In genomic region chr5:135347511-135348011, GRCm38 (mm10) we compare ENCODE assay signal across 31 mouse cellular contexts. TPM values are rescaled to one million over a fixed set of nuclear protein-coding genes. Genes with fewer than 3 reads are reported as not detected.
DNase-seq lines count a peak whose midpoint lies in the region; TF ChIP-seq lines count a peak whose summit lies in the region.
"Had no signal": no experiment of that assay in that cellular context is flagged by ENCODE, and none has a peak within 500 bp of the region (broad histone marks: within the 10 kb centered on the region; RNA-seq: fewer than 3 reads in every experiment).

No protein-coding gene starts in this region.

- H3K9ac ChIP-seq in heart, adult 2 months (ENCODE audit: low read depth, low read length): no peak overlapping the region
- H3K9ac ChIP-seq: embryonic facial prominence, embryonic 13.5 days; embryonic facial prominence, embryonic 15.5 days; forebrain, embryonic 13.5 days; forebrain, embryonic 15.5 days; forebrain, postnatal 0 days had no signal

- no peaks in the 10 kb centered on the region for H3K4me1 ChIP-seq in heart, adult 2 months (ENCODE audit: control insufficient read depth, insufficient read depth, low read length)
- H3K4me1 ChIP-seq: embryonic facial prominence, embryonic 13.5 days; embryonic facial prominence, embryonic 15.5 days; forebrain, embryonic 13.5 days; forebrain, embryonic 15.5 days had no signal

- intact Hi-C loops in heart, adult 2 months (cut with DNase I): no loop called here

- no peak for TF ChIP-seq EP300 in heart, adult 2 months (IDR thresholded peaks at IDR 0.05; ENCODE audit: insufficient read depth, low read depth, low read length)

- TF ChIP-seq POLR2A in heart, adult 2 months (IDR thresholded peaks at IDR 0.05; ENCODE audit: insufficient read depth, low read depth, low read length): no peak

- DNase-seq in heart, adult 11 months: peak; percentile 27
- DNase-seq in heart, adult 2 months: no peak
- peak; percentile 46 for DNase-seq in adipocyte (ENCODE audit: low spot score)
- peak; percentile 91 for DNase-seq in gonadal fat pad, adult 2 months (ENCODE audit: low read depth)
- no peak for DNase-seq in thymus, postnatal 25 days
- DNase-seq: adrenal gland, adult 2 months; adrenal gland, postnatal 10 days; adrenal gland, postnatal 25 days; B cell, adult 2 months; cerebellum, adult 11 months; cerebellum, adult 18-20 months; cerebellum, adult 8-10 months; cerebellum, adult 9-11 months; cerebellum, postnatal 14 days; cerebellum, postnatal 36 days; embryo, embryonic 11 days; forebrain, postnatal 0 days had no signal

- H3K79me2 ChIP-seq in heart, adult 2 months (replicated peaks; ENCODE audit: control insufficient read depth, insufficient read depth, low read length): no peaks in the 10 kb centered on the region

- H3K27ac ChIP-seq in heart, adult 2 months: no peak overlapping the region
- H3K27ac ChIP-seq: embryonic facial prominence, embryonic 13.5 days; embryonic facial prominence, embryonic 15.5 days; forebrain, embryonic 13.5 days; forebrain, embryonic 15.5 days had no signal

- no peak overlapping the region for H3K4me3 ChIP-seq in heart, adult 2 months
- H3K4me3 ChIP-seq: embryonic facial prominence, embryonic 13.5 days; embryonic facial prominence, embryonic 15.5 days; erythroblast, embryonic 14.5 days; forebrain, embryonic 13.5 days; forebrain, embryonic 15.5 days had no signal

- H3K27me3 ChIP-seq in heart, adult 2 months (ENCODE audit: control insufficient read depth, insufficient read depth, low read length): no peaks in the 10 kb centered on the region
- H3K27me3 ChIP-seq: embryonic facial prominence, embryonic 15.5 days; forebrain, embryonic 15.5 days had no signal

- H3K36me3 ChIP-seq in heart, adult 2 months (ENCODE audit: control insufficient read depth, insufficient read depth, low read length): no peaks in the 10 kb centered on the region
- H3K36me3 ChIP-seq: embryonic facial prominence, embryonic 13.5 days; embryonic facial prominence, embryonic 15.5 days; forebrain, embryonic 15.5 days; G1E had no signal

- no peak for TF ChIP-seq CTCF in heart, adult 2 months (IDR thresholded peaks at IDR 0.05)

- 57% methylated on average over 4 of the region's 4 CpGs for WGBS in heart, adult 2 months

RNA-seq across cellular contexts. Expression of gene Fkbp6, which starts 2.3 kb away (rescaled TPM):
- under 1 TPM; 0.31 to 0.41 TPM for total RNA-seq in heart, adult 2 months (2021)
- 0.26 TPM in 1 of 2 replicates, not detected in the other for polyA plus RNA-seq in heart, adult 2 months (2012; rRNA removed)
- 0.10 TPM in 1 of 2 replicates, not detected in the other for polyA plus RNA-seq in gonadal fat pad, adult 2 months (2012; rRNA removed)
- total RNA-seq: adrenal gland, adult 2 months; CH12.LX; common myeloid progenitor, adult 5-6 weeks; forebrain, postnatal 0 days; G1E had no signal
- polyA plus RNA-seq: activated CD4-positive, CD25-positive, alpha-beta regulatory T cell, adult 4 months; adrenal gland, adult 2 months; CD4-positive, CD25-positive, alpha-beta regulatory T cell, adult 4 months; embryonic facial prominence, embryonic 11.5 days; embryonic facial prominence, embryonic 13.5 days; embryonic facial prominence, embryonic 15.5 days; erythroblast, embryonic 14.5 days; forebrain, embryonic 13.5 days; forebrain, postnatal 0 days; G1E; Patski had no signal

RNA-seq across cellular contexts. Expression of gene Trim50, which starts 5.5 kb away (rescaled TPM):
- under 1 TPM; 0.11 to 0.18 TPM for total RNA-seq in heart, adult 2 months (2021)
- not detected in 2 replicates for polyA plus RNA-seq in heart, adult 2 months (2012; rRNA removed)
- polyA plus RNA-seq in gonadal fat pad, adult 2 months (2012; rRNA removed): not detected in 2 replicates
- total RNA-seq: adrenal gland, adult 2 months; adrenal gland, postnatal 10 days; adrenal gland, postnatal 25 days; CH12.LX; common myeloid progenitor, adult 5-6 weeks; forebrain, postnatal 0 days had no signal
- polyA plus RNA-seq: adrenal gland, adult 2 months; brain, embryonic 14.5 days; CD4-positive, CD25-positive, alpha-beta regulatory T cell, adult 4 months; embryonic facial prominence, embryonic 11.5 days; embryonic facial prominence, embryonic 15.5 days; erythroblast, embryonic 14.5 days; forebrain, embryonic 11.5 days; forebrain, embryonic 13.5 days; forebrain, embryonic 15.5 days; forebrain, postnatal 0 days; G1E; Patski had no signal

RNA-seq across cellular contexts. Expression of gene Nsun5, which starts 22.2 kb away (rescaled TPM):
- 10 to 100 TPM; 14.1 to 18.3 TPM for total RNA-seq in heart, adult 2 months (2021)
- polyA plus RNA-seq in heart, adult 2 months (2012; rRNA removed): 21.6 and 25.4 TPM in 2 replicates
- polyA plus RNA-seq in gonadal fat pad, adult 2 months (2012; rRNA removed): 20.4 and 28.4 TPM in 2 replicates

RNA-seq across cellular contexts. Expression of gene Pom121, which starts 46.8 kb away (rescaled TPM):
- 10 to 100 TPM; 12.3 to 13.1 TPM for total RNA-seq in heart, adult 2 months (2021)
- polyA plus RNA-seq in heart, adult 2 months (2012; rRNA removed): 9.2 and 11.3 TPM in 2 replicates
- 7.1 and 13.9 TPM in 2 replicates for polyA plus RNA-seq in gonadal fat pad, adult 2 months (2012; rRNA removed)

Comparison
In these comparisons a context has a peak if more than half of its experiments do, and no peak if none do; other contexts are left out.
1. DNase-seq: peak in heart, adult 11 months (single experiment), adipocyte (single experiment) and gonadal fat pad, adult 2 months (single experiment); none in heart, adult 2 months (0 of 2) and thymus, postnatal 25 days (single experiment).